Mouse (Mus musculus) bone marrow macrophage, adult 2 months (primary cell): ENCODE data around the gene Mtch2.

Experiments
- CTCF ChIP-seq: IDR thresholded peaks from 2 replicates; pipeline ENCODE4 v1.5.1; 2012; ENCODE audit warnings: low read depth, mild to moderate bottlenecking, low read length, moderate library complexity
- POLR2A ChIP-seq: IDR thresholded peaks from 2 replicates; pipeline ENCODE4 v1.6.1; 2012; ENCODE audit warnings: mild to moderate bottlenecking, low read depth, low read length, borderline replicate concordance

DNA sequence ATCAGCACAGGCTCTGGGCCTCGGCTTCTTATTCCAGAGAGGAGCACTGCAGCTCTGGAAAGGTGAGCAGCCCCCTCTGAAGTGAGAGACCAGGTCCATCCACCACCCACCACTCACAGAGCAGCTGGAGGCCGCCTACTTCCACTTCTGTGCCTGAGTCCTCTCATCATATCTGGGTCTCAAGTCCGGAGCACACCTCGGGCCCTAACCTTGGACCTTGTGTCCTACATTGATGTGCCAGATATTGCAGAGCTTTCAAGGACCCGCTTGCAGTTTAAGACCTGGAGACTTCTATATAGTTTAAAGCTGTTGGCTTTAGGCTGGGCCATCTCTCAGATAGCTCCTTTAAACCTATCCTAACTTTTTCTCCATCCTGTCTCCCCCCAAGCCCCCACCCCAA is 13.5 kb upstream of the Mtch2 start:
- TF ChIP-seq CTCF (no peak), POLR2A (no peak)
